Mouse (Mus musculus): Measurements from ENCODE around the gene Hoxb9.

- TF ChIP-seq CTCF (IDR thresholded peaks at IDR 0.05; ENCODE audit: extremely low read depth, insufficient read depth, insufficient read length, insufficient replicate concordance) (no peak), POLR2A (IDR thresholded peaks at IDR 0.05; ENCODE audit: low read depth, low read length) (no peak)
These were observed 18.6 kb upstream of the Hoxb9 start for GRCm38 (mm10) chr11:96252541-96253120.

All from spleen, adult 2 months (tissue).